Mouse (Mus musculus): ENCODE measurements around the gene Unc5c. TPM values are rescaled to one million over a fixed set of nuclear protein-coding genes. Genes with fewer than 3 reads are reported as not detected.

Unc5c gene
- total RNA-seq, 2 experiments from 2014 or later, result 3.3 to 3.9 TPM

DNA sequence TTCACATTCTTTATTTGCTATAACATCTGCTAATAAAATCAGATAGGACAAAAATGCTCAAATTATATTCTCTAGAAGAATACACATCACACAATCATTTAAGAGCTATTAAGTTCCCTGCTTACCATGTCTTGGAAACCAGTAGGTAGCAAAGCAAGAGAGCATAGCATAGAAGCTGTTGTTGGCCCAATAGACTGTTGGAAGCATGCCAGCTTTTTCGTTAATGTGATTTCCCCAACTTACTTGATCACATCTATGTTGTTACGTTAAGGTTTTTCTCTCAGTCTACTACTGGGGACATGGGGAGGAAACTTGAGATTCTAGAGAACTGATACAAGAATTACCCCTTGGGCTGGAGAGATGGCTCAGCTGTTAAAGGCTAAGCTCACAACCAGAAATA, 133.0 kb downstream of the Unc5c start:
- DNase-seq, result no peak

GRCm38 (mm10) chr3:141598936-141599335, 133.9 kb downstream of the Unc5c start:
- DNase-seq, result no peak

- DNase-seq, result no peak
Observed at GRCm38 (mm10) chr3:141601072-141601549, 136.1 kb downstream of the Unc5c start.

DNA sequence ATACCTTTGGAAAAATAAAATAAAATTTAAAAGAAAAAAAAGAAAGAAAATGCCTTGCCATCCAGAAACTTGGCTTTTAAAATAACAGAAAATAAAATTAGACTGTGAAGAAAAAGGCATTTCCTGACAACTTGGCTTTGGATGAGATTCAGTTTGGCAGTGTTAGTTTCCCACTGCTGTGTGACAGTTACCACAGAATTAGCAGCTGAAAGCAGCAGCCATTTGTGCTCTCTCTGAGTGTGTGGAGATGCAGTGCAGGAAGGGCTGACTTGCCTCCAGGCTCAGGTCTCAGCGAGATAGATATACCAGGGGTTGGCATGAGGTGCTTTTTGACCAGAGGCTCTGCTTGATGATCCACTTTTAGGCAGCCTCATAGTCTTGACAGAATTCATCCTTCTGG, 151.7 kb downstream of the Unc5c start:
- no peak for DNase-seq

- no peak for DNase-seq
Observed at GRCm38 (mm10) chr3:141618675-141619074, 153.7 kb downstream of the Unc5c start.

GRCm38 (mm10) chr3:141621496-141621895, 156.5 kb downstream of the Unc5c start:
- DNase-seq, result no peak

DNA sequence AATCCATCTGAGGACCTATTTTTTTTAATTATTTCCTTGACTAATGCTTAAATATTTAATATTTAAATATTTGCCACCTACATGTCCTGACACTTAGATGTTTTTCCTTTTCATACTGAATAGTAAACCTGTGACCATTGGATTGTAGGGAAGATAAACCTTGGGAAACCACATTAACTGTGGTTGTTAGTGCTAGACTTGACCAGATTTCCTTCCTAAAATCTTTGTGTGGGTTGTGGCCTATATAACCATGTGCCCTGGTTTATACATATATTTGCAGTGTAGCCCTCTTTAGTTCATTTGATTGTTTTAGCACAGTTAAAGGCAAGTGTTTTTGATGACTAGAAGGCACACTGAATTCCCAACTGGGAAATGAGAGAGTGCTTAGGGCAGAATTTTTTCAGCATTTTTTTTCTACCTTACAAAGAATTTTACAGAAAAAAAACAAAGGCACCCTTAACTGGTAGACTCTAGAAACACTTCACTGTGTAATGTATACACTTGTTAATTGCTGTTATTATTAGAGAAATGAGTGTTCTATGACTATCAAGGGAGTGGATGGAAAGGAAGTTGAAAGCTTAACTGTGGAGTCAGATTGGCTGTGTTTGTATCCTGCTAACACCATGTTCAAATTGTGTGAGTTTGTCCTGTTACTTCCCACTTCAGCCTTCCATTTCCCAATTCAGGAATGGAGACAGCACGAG, 162.1 kb downstream of the Unc5c start:
- DNase-seq, result no peak

- DNase-seq, result no peak
Observed at GRCm38 (mm10) chr3:141627639-141627977, 162.6 kb downstream of the Unc5c start.

DNA sequence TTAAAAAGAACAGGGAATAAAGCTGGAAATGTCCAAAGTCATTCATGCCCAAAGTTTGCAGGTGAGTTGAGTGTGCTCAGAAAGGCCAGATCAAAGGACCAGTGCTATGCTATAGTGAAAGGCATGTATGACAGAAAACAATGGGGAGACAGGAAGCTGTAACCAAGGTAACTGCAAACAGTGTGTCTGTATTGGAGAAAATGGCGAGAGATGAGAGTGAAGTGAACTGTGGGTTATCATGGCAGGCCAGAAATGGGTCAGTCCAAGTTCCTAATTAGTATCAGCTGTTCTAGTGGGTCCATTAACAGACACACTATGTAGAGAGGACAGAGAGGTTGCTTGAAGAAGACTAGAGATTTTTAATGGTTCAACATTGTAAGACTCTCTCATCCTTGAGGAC, 164.4 kb downstream of the Unc5c start:
- no peak for DNase-seq

DNA sequence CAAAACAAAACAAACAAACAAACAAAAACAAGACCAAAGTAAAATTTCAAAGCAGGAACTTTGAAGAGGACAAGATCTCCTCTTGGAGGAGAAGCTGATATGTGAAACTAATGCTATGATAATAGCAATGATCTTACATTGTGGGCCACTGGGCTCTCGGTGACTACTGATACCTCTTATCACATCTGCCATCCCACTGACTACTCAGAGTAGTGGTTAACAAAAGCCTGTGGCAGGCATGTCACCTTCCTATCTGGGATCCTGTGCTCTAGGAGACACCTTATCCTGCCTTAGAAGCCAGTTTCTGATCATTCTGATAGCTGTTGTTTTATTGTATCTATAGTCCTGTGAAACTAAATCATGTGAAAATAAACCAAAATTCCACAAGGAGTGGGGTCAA, 172.9 kb downstream of the Unc5c start:
- no peak for DNase-seq

GRCm38 (mm10) chr3:141644264-141644663, 179.2 kb downstream of the Unc5c start:
- DNase-seq, result no peak

- no peak for DNase-seq
Observed at GRCm38 (mm10) chr3:141646588-141646987, 181.6 kb downstream of the Unc5c start.

- no peak for DNase-seq
Observed at GRCm38 (mm10) chr3:141650658-141651057, 185.6 kb downstream of the Unc5c start.

DNA sequence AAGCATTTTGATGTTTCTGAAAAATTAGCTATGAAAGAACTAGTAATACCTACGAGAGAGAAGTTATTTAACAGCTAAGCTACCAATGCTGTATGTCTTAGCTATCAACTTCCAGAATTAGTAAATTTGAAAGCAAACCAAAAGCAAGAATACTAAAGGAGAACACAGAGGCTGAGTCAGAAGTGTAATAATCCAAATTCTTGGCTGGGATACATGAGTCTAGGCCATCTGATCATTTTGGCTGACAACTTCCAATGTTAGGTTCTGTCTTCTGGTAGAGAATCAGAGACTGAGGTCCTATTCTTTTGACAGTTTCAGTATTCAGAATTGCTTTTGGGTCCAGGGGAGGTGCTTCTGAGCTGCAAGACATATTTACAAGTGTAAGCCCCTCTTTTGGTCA, 188.9 kb downstream of the Unc5c start:
- DNase-seq, result no peak

DNA sequence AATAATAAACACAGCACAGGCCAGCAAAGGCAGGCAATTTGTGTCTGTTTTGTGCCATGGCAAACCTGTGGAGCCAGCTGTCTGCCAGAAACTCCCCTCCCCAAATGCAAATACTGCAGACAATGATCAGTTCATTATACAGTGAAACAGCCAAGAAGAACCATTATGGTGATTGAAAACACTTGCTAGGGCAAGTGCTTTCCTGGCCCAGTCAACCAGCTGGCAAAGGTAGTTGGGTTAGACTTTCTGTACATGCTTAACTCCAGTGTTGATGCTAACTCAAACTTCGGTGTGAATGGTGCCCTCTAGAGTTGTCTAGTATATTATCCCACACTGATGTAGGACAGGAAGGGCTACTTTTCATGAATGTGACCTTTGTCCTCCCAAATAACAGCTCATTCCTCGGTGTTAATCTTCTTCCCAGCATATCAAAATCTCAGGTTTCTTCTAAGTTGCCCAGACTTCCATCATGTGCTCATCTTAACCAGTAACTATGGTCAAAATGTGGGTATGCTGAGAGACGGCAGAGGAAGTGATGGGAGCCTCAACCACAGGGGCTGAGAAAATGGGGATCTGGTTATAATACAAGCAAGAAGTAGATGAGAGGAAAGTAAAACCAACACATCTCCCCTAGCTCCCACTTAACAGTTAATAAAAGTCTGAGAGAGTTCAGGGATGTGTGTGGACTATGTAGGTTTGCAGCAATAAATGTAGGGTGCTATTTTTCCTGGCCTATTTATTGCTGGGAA, 194.2 kb downstream of the Unc5c start:
- no peak for DNase-seq

DNA sequence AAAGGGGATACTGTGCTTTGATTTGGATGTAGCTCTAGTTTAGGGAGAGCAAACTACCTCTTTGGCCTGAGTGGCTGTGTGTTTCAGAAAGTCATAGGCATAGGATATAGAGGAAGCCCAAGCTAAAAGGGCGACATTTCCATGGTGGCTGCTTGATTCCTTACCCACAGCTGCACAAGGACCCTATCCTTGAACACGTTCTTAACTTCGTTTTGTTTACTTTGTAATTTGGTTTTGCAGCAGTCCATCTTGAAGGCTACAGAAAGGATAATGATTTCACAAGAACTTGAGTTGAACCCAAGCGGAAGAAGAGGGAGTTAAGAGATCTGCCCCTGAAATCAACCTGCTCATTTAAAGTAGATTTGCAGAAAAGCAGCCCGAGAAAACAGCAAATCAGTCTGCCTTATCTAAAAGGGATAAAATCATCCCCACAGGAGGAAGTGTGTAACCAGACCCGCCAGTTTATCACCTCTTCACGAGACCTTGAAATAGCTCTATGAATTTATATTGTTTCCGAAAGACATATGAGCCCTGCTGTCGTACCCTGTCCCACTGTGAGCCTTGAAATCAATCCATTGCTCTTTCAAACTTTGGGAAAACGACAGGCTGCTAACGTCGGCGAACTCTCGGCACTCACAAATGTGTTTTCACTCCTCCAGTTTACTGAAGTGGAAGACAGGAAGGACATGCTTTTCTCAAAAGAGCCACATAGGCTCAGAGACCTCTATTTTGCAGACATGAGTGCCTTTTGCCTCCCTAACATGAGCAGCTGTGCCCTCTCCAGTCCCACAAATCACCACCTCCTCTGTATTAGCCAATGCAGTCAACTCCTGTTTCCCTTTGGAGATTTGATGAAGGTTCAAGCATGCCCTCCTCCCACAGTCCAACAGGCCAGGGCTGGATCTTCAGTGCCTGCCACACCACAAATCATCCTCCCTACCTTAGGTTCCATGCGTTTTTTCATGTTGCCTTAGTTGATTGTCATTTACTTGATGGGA, 195.3 kb downstream of the Unc5c start:
- DNase-seq, result no peak

- DNase-seq, result no peak
Observed at GRCm38 (mm10) chr3:141689113-141689512, 224.1 kb downstream of the Unc5c start.

DNA sequence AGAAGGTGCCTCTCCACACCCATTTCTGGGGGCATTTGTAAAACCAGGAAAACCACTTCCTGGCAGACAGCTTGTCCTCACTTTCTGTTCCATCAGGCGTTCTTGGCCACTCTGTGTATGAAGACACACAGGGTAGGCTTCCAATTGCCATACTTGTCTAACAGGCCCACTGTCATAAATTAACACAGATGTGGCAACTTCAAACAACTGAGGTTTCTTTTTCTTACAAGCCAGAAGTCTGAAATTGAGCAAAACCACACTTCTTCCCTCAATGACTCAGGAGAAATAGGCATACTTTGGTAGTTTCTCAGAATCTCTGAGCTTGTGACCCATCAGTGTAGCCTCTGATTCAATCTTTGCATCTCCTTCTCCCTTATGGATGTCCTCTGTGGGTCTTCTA, 225.7 kb downstream of the Unc5c start:
- no peak for DNase-seq

DNA sequence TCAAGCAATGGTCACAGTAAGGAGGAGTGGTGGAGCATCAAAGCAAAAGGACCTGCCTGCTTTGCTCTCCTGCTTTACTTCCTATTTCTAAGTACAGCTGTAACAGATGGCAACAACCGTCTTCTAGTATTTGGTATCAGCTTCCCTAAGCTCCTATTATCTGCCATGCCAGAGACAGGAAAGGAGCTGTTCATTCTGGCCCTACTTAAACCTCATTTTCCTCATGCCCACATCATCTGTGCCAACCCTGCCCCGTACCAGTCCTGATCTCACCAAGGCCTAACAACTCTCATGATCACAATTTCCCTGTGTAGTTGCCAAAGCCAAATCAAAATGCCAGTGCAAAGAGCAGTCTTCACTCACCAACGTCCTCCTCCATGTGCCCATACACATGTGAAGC, 226.4 kb downstream of the Unc5c start:
- no peak for DNase-seq

- DNase-seq, result no peak
Observed at GRCm38 (mm10) chr3:141691846-141692245, 226.8 kb downstream of the Unc5c start.

- no peak for DNase-seq
Observed at GRCm38 (mm10) chr3:141699177-141699576, 234.2 kb downstream of the Unc5c start.

DNA sequence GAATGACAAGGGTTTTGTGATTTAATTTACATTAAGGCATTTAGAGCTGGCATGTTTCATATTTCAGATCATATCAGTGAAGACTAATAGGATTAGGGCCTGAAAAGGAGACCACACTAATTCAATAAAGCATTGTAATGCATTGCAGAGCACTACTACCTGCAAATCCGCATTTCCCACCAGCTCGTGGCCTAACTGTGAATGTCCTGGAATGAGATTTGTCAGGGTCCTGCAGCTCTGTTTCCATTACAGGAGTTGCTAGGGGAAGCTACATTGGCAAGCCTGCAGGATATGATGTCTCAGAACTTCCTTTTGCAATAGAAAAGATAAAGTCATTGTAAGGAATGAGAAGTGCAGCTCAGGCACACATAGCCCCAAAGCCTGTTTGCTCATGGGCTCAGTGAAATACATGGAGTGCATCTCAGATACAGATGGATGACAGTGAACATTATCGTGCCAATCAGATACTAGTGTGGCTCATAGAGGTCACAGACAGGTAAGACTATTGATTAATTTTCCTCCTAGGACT, 236.4 kb downstream of the Unc5c start:
- no peak for DNase-seq

All from adrenal gland, postnatal 36 days (tissue).